Mouse (Mus musculus) lung, postnatal 25 days (tissue): Measurements from ENCODE around the gene Ankrd12.

ENCODE experiments used
- DNase-seq: peaks from one replicate; pipeline ENCODE4 v3.0.0; 2022; ENCODE audit warnings: low spot score

Gene Ankrd12

GRCm38 (mm10) chr17:66076934-66077333 is at the start of gene Ankrd12:
Ankrd12 (minus strand) TSS chr17:66077089.
- peak; percentile 96 for DNase-seq

DNA sequence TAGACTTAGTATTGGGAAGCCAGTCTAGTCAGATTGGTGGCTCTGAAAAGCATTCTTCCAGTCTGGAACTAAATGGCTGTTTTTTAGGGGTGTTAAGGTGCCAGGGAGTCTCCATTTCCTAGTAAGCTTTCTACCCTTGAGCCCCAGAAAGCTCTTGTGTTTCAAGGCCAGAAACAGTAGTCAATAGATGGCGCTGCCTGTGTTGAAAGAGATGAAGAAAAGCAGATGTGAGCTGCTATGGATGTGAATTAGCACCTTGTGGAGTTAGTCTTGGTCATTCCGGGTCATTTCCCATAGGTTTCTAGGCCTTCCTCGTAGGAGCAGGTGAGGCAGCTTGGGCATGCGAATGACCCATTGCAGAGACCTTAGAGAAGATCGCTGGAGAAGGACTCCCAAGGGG is 48.3 kb upstream of the Ankrd12 start:
- DNase-seq = no peak

- no peak for DNase-seq
These were observed 47.1 kb upstream of the Ankrd12 start for GRCm38 (mm10) chr17:66123816-66124610.

- peak; percentile 91 for DNase-seq
These were observed 46.4 kb upstream of the Ankrd12 start, which contains the start of gene Ddx11 for GRCm38 (mm10) chr17:66123066-66123815. Ddx11 (plus strand) TSS chr17:66123520.

DNA sequence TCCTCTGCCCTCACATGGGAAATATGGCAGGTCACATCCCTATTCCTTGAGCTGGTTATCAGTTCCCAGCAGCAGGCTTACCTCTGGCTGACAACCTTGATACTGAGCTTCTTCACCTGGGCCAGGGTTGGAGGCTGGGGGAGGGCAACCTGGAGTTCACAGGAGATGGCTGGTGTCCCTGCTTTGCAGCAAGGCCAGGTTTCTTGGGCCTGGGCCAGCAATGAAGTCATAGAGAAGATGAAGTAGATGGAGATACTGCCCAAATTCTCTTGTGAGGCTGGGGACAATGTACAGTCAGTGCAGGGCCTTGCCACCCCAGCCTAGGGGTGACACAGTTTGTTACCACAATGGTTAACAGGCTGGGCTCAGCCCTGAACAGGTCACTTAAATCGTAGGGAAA is 43.8 kb upstream of the Ankrd12 start:
- no peak for DNase-seq

DNA sequence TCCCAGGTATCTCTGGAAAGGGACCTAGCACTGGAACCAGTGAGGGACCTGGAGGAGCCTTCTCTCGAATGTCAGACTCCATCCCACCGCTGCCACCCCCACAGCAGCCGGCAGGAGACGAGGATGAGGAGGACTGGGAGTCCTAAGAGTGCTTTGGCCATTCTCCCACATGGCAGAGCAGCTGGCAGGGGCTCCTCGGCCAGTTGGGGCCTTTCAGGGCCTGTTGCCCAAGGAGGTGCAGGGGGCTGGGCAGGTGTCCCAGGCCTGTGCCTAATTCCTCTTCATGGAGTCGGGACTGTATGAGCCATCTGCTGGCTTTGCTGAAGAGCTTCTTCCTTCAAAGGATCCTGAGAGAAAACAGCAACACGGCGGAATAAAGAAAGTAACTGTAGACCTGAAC is 42.1 kb upstream of the Ankrd12 start:
- no peak for DNase-seq

DNA sequence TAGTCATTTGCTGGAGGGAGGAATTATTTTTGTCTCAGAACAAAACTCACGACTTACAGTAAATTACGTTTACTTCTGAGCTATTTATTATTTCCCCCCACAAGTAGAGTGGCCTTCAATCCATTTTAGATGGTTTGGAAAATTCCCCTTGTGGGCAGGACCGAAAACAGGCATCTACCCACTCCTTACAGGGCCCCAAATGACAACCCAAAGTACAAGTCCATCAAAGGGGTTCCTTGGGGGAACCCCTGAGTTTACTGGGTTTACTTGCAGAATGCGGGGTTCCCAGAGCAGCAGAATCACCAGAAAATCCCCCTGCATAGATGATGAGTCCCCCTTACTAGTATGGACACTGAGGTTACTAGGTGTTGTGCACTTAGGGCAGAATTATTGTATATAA is 35.3 kb upstream of the Ankrd12 start:
- DNase-seq = no peak

DNA sequence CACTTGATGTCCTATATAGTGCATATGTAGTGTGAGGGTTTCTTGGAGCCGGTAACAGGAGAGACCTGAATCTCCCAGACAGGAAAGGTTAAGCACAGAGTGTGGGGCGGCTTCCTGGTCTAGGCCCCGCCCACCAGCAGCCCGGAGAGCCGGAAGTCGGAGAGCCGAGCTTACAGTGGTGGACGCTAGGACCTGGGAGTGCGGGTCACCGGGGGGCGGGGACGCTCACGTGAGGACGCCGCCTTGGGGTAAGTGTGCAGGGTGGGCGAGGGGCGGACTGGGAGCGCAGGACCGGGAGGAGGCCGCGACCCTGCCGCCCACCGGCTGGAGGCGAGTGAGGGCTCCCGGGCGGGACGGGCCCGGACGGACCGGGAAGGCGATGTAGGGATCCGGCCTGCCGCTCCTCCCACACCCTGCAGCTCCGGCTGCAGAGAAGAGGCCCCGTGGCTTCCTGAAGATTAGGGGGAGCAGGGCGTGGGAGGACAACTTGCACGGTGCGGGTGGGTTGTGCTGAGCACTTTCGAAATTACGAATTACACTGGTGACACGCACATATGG is 34.6 kb upstream of the Ankrd12 start, which contains the start of gene Washc1:
Gene Washc1, plus strand, starts transcription at position 144 of the 558 bp plus-strand sequence.
- DNase-seq = peak; percentile 92

GRCm38 (mm10) chr17:66110746-66111145 is 33.9 kb upstream of the Ankrd12 start:
- DNase-seq = no peak

DNA sequence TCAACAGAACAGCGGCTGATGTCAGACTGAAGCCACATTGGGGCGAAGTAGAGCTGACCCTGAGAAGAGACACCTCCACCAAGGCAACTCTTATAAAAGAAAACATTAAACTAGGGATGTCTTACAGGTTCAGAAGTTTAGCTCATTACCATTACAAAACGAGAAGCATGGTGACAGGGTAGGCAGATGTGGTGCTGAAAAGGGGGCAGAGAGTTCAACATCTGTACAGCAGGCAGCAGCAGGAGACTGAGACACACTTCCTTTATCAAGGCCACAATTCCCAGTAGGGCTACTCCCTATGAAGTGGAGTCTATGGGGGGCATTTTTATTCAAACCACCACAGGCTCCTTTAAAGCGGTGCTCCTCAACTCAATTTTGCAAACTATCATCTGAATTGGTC is 31.3 kb upstream of the Ankrd12 start:
- DNase-seq = no peak

GRCm38 (mm10) chr17:66107466-66107865 is 30.6 kb upstream of the Ankrd12 start:
- no peak for DNase-seq

DNA sequence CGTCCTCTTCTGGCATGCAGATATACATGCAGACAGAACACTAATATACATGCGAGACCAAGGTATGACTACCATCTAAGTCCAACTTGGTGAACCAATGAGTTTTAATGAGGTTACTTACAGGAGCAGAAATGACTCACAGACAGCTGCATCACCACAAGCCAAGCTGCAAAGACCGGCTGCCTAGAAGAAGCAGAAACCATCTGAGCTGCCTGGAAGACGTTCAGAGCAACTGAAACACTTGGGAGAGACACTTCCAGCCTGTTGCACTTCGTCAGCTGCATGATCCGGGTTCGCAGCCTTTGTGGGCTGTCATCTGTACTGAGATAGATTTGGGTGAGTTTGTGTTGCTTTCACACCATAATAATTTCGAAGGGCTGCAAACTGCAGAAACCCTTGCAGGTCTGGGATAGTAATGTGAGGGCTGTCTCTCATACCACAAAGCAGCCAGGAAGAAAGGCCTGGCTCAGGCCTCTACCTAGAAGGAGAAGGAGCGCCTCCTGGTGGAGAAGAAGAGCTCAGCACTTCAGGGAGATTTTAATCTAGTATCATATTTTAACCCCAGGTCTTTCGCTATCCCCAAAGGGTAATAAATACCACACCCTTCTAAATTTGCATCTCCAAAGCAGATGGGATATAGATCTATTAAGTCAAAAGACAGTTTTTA is 29.8 kb upstream of the Ankrd12 start:
- peak; percentile 72 for DNase-seq

DNA sequence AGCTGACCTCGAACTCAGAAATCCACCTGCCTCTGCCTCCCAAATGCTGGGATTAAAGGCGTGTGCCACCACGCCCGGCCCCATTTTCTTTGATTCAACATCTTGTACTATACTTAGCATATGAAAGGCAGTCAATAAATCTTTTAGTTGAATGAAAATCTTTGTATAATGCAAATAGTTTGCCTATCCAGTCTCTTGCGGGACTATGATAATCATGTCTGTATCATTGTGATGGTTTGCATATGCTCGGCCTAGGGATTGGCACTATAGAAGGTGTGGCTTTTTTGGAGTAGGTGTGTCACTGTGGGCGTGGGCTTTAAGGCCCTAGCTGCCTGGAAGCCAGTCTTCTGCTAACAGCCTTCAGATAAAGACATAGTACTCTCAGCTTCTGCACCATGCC is 27.2 kb upstream of the Ankrd12 start:
- DNase-seq = no peak

DNA sequence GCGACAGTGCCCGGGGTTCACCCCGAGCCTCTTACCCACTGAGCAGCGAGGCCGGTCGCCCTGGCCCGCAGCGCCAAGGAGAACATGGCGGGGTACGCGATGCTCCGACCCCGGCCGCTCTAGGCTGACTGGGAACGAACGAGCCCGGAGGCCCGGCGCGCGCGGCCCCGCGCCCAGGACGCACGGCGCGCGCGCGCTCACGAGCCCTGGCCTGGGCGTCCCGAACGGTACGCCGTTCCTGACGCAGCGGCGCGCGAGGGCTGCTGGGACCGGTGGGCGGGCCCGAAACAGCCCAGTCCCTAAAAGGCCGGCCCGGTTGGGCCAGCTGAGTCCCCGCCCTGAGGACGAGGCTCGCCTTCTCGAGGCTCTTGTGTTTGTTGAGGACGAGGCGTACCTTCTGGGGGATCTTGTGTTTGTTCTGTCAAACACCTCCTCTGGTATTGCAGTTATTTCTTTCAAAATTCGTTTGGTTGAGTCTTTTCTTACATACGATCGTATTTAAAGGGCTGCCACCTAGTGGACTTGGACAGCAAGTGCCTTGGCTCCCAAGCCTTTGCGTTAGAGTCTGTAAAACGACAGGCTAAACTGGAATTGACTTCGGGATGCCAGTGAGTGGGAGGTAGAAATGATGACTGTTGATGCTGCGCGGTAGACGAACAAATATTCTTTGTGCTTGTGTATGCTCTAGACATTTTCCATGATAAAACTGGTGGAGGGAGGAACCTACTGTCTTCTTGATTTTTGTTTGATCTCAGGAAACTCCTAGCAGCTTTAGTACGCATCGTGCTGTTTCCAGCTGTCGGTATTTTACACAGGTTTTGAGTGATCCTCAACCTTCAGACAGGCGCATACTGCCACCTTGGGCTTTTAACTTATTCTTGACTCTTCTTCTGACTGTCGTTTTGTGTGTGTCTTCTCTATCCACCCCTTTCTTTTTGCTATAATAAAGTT is 24.8 kb upstream of the Ankrd12 start, which contains the start of gene Ndufv2:
Gene Ndufv2, minus strand, starts transcription at position 180 of the 951 bp plus-strand sequence.
- DNase-seq = peak; percentile 93

GRCm38 (mm10) chr17:66100566-66101379 is 23.9 kb upstream of the Ankrd12 start:
- no peak for DNase-seq

DNA sequence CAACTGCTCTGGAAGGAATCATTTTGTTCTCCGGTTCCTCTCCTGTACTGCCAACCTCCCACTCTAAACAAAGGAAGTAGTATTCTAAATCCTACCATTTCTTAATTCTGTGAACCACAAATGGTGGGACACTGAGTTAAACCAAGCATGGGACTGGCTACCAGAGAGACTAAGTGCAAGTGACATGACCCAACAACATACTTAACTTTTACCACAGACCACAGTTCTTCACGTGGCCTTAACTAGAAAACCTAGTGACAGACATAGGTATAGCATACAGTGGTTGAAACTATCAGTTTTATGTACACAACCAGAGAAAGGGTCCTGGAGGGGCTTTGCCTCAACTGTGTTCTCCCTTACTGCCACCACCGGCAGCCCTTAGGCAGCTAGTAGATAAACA is 15.8 kb upstream of the Ankrd12 start:
- DNase-seq = no peak

DNA sequence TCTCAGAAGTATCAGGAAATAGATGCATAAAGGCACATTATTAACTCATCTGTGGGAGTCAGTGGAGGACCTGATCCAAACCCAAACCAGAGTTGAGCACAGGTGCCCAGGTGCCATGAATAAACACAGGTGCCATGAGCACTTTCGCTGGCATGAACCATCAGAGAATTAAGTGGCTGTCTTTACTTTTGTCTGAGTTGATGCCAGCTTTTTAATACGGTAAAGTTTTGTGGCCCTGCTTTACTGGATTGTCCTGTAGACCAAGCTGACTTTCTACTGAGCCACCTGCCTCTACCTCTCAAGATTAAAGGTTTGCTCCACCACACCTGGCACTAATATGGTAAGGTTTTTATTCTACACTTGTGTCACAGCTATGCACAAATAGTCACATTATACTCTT is 15.2 kb upstream of the Ankrd12 start:
- no peak for DNase-seq

DNA sequence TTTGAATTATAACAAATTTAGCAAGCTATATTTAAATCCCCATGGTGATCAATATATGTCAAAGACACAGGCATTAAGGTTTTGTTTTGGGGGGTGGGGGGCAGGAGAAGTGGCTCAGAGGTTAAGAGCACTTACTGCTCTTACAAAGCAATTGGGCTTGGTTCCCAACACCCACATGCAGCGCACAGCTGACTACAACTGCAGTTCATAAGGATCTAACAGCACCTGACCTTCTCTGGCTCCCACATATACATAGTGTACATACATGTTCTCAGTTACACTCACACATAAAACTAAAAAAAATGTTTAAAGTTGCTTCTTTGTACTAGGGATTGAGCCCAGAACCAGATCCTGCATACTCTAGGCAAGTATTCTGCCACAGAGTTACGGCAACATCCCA is 14.5 kb upstream of the Ankrd12 start:
- no peak for DNase-seq

- DNase-seq = no peak
These were observed 13.4 kb upstream of the Ankrd12 start for GRCm38 (mm10) chr17:66090251-66090650.

DNA sequence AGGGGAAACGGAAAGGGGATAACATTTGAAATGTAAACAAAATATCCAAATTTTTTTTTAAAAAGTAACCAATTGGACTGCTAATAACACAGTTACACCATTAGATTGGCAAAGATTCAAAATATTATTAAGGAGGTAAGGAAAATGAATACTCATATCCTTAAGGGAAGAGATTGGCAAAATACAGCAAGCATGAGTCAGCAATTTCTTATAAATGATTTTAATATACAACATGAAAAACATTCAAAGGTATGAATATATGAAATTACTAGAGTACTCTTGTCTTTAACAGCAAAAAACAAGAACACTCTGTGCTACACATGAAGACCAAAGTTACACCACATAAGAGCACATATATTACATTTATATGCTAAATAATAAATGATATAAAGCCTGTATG is 8.1 kb upstream of the Ankrd12 start:
- no peak for DNase-seq
